Mouse (Mus musculus): ENCODE results near the gene Tpte. TPM values are rescaled to one million over a fixed set of nuclear protein-coding genes. Genes with fewer than 3 reads are reported as not detected.

Gene Tpte
- polyA plus RNA-seq, 1 experiment from 2014 or later: not detected

DNA sequence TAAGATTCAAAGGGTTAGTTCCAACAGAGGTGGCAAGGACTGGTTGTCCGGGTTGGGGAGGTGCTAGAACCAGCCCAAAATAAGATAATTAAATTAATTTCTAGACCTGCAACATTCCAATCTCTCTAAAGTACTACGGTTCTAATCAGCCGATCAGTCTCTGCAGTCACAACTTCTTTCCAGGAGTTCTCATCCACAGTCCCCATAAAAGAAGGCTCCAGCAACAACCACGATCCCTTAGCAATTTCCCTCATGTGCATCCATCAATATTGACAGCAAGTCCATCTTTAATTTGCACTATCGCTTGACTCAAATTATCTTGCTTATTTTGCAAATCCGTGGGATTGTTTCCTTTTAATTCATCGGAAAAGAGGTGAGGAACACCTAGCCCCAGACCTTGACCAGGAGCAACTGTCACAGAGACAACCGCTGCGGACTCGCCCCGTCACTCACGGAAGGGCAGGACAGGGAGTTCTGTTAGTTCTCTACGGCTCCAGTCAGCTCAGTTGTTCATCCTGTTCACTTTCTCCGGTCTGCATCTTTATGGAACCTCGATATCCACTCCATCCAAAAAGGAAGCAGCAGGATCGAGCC is 127.5 kb downstream of the Tpte start:
- DNase-seq (ENCODE audit: low spot score): no peak
- H3K36me3 ChIP-seq (replicated peaks): peaks cover 12% of the 10 kb centered on the region
- H3K4me1 ChIP-seq: peaks cover 10% of the 10 kb centered on the region
- H3K4me3 ChIP-seq: peak overlapping the region; percentile 90
- H3K27me3 ChIP-seq (replicated peaks; ENCODE audit: low read depth, poor library complexity, severe bottlenecking): no peaks in the 10 kb centered on the region
- peak overlapping the region; percentile 89 for H3K27ac ChIP-seq (replicated peaks)
- no peaks in the 10 kb centered on the region for H3K9me3 ChIP-seq
- 18% methylated on average over 16 of the region's 16 CpGs for WGBS

DNA sequence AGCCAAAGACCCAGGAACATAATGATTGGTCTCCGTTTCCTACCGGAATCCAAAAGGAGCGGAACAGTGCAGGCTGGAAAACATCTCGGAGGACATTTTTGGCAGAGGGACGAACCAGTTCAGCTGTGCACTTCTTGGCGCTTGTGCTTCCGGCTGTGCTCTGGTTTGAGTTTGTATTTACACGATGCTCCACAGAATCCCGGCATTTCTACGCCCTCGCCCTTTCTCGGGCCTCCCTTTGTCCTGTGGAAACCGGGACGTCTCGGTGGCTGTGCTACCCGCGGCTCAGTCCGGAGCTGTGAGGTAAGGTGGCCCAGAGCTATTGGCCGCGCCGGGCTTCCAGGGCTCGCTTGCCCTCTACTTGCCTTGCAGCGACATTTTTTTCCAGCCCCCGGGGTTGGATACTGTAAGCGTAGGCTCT is 128.1 kb downstream of the Tpte start, which contains the start of gene Mrps31:
Gene Mrps31, plus strand, starts transcription at position 80 of the 421 bp plus-strand sequence.
- H3K4me1 ChIP-seq: peaks cover 10% of the 10 kb centered on the region
- peak within 1 kb of the TSS; percentile 90 for H3K4me3 ChIP-seq
- peaks cover 17% of the 10 kb centered on the region for H3K36me3 ChIP-seq (replicated peaks)
- H3K27ac ChIP-seq (replicated peaks): peak within 1 kb of the TSS; percentile 89
- H3K27me3 ChIP-seq (replicated peaks; ENCODE audit: low read depth, poor library complexity, severe bottlenecking): no peaks in the 10 kb centered on the region
- WGBS: under 1% methylated on average over 25 of the region's 25 CpGs
- no peaks in the 10 kb centered on the region for H3K9me3 ChIP-seq
- peak; percentile 82 for DNase-seq (ENCODE audit: low spot score)

GRCm38 (mm10) chr8:22411971-22412370 is 128.7 kb downstream of the Tpte start:
- peak overlapping the region; percentile 90 for H3K4me3 ChIP-seq
- H3K9me3 ChIP-seq: no peaks in the 10 kb centered on the region
- DNase-seq (ENCODE audit: low spot score): no peak
- H3K27ac ChIP-seq (replicated peaks): peak overlapping the region; percentile 89
- peaks cover 10% of the 10 kb centered on the region for H3K4me1 ChIP-seq
- 27% methylated on average over 8 of the region's 8 CpGs for WGBS
- H3K27me3 ChIP-seq (replicated peaks; ENCODE audit: low read depth, poor library complexity, severe bottlenecking): no peaks in the 10 kb centered on the region
- peaks cover 24% of the 10 kb centered on the region for H3K36me3 ChIP-seq (replicated peaks)

Other genes starting within 250 kb of the Tpte start
- gene Atp7b, start 223.1 kb upstream of the Tpte start, polyA plus RNA-seq (2016; fragmentation: Nextera tagmentation; extraction: Ambion mirVana): 1.9 and 2.1 TPM in 2 replicates
- 41.7 and 45.1 TPM in 2 replicates for gene Alg11, start 222.7 kb upstream of the Tpte start, polyA plus RNA-seq (2016; fragmentation: Nextera tagmentation; extraction: Ambion mirVana)
- gene Nek5, start 158.4 kb upstream of the Tpte start, polyA plus RNA-seq (2016; fragmentation: Nextera tagmentation; extraction: Ambion mirVana): 0.15 TPM in 1 of 2 replicates, not detected in the other
- gene Nek3, start 117.0 kb upstream of the Tpte start, polyA plus RNA-seq (2016; fragmentation: Nextera tagmentation; extraction: Ambion mirVana): 6.8 and 7.3 TPM in 2 replicates
- 48.6 and 51.9 TPM in 2 replicates for gene Ckap2, start 97.6 kb upstream of the Tpte start, polyA plus RNA-seq (2016; fragmentation: Nextera tagmentation; extraction: Ambion mirVana)
- gene Vps36, start 90.6 kb upstream of the Tpte start, polyA plus RNA-seq (2016; fragmentation: Nextera tagmentation; extraction: Ambion mirVana): 41.7 and 44.5 TPM in 2 replicates
- gene Thsd1, start 56.1 kb upstream of the Tpte start, polyA plus RNA-seq (2016; fragmentation: Nextera tagmentation; extraction: Ambion mirVana): 9.8 and 10.5 TPM in 2 replicates
- 16.3 and 18.0 TPM in 2 replicates for gene Slc25a15, start 115.2 kb downstream of the Tpte start, polyA plus RNA-seq (2016; fragmentation: Nextera tagmentation; extraction: Ambion mirVana)
- 42.4 and 43.2 TPM in 2 replicates for gene Mrps31, start 127.9 kb downstream of the Tpte start, polyA plus RNA-seq (2016; fragmentation: Nextera tagmentation; extraction: Ambion mirVana)